Mouse (Mus musculus) E14TG2a.4 (cell line): ENCODE results near the gene Olfr539.

Experiments used
- H3K27me3 ChIP-seq: 2 replicates; pipeline ENCODE4 v1.6.1; 2014; ENCODE audit warnings: low read length, control low read depth; ENCODE audit not compliant: insufficient read depth
- H3K36me3 ChIP-seq: 2 replicates; pipeline ENCODE4 v1.6.1; 2014; ENCODE audit warnings: low read length, control low read depth; ENCODE audit not compliant: insufficient read depth
- H3K4me1 ChIP-seq: replicated peaks from 2 replicates; pipeline ENCODE4 v1.6.1; 2014; ENCODE audit warnings: low read depth, low read length, control low read depth
- H3K4me3 ChIP-seq: replicated peaks from 2 replicates; pipeline ENCODE4 v1.5.1; 2014; ENCODE audit warnings: mild to moderate bottlenecking, low read length
- H3K9me3 ChIP-seq: 2 replicates; pipeline ENCODE4 v1.6.1; 2014; ENCODE audit warnings: low read length, control low read depth
- CTCF ChIP-seq: conservative IDR thresholded peaks from 2 replicates; pipeline ENCODE4 v1.5.1; 2014; ENCODE audit warnings: low read length
- NANOG ChIP-seq: IDR thresholded peaks from 2 replicates; pipeline ENCODE4 v1.6.1; 2014; ENCODE audit warnings: borderline replicate concordance, low read length, mixed read lengths
- POU5F1 ChIP-seq: IDR thresholded peaks from 2 replicates; pipeline ENCODE4 v1.6.1; 2014; ENCODE audit warnings: low read length, borderline replicate concordance

Olfr539 gene

GRCm38 (mm10) chr7:140706348-140706747, 46.6 kb downstream of the Olfr539 start:
- no peaks in the 10 kb centered on the region for H3K4me1 ChIP-seq
- H3K27me3 ChIP-seq, result no peaks in the 10 kb centered on the region
- no peaks in the 10 kb centered on the region for H3K9me3 ChIP-seq
- no peak for TF ChIP-seq CTCF
- no peak for TF ChIP-seq POU5F1
- no peak for TF ChIP-seq NANOG
- H3K36me3 ChIP-seq, result no peaks in the 10 kb centered on the region
- no peak overlapping the region for H3K4me3 ChIP-seq

- H3K4me3 ChIP-seq, result no peak overlapping the region
- no peaks in the 10 kb centered on the region for H3K27me3 ChIP-seq
- no peaks in the 10 kb centered on the region for H3K36me3 ChIP-seq
- TF ChIP-seq NANOG (no peak), CTCF (no peak), POU5F1 (no peak)
- H3K9me3 ChIP-seq, result no peaks in the 10 kb centered on the region
- H3K4me1 ChIP-seq, result no peaks in the 10 kb centered on the region
Measured at GRCm38 (mm10) chr7:140707536-140708284, 48.0 kb downstream of the Olfr539 start.

DNA sequence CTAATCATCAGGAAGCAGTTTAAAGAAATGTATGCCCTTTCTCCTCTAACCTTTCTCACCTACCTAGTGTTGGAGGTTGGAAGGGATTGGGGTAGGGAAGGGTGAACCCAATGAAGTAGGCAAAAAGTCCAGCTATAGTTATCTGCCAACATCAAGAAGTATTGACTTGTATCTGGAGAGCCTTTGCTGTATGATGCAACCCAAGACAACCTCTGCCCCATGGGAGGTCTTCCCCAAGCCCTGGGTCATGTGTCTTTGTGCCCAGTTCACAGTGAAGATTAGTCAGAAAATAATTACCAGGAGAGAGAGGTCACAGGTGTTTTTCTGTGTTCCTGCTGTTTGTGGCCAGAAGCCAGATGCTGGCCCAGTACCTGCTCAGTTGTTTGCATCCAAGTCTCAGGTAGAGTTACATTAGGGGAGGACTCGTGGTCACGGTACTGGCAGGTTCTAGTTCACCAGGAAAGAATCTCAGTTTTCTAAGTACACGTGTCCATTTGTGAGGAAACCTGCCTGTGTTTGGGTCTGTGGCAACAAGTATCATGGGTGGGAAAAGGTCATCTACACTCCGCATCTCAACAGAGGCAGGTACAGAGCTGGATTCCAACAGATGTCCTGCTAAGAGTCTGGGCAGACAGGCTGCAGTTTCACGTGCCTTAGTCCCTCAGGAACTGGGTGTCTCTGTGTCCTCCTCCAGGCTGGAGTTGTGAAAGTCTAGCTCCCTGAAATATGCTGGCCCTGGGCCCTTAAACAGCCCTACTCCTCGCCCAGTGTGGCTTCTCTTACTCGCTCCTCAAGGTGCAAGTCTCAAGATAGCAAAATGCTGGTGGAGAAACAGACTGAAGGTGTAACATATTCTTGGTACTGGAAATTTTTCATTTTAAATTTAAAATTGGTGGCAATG, 57.7 kb downstream of the Olfr539 start:
- no peaks in the 10 kb centered on the region for H3K4me1 ChIP-seq
- H3K27me3 ChIP-seq, result no peaks in the 10 kb centered on the region
- no peaks in the 10 kb centered on the region for H3K36me3 ChIP-seq
- TF ChIP-seq POU5F1 (no peak), NANOG (no peak), CTCF (no peak)
- H3K9me3 ChIP-seq, result no peaks in the 10 kb centered on the region
- no peak overlapping the region for H3K4me3 ChIP-seq

GRCm38 (mm10) chr7:140721095-140721494, 61.4 kb downstream of the Olfr539 start:
- no peaks in the 10 kb centered on the region for H3K27me3 ChIP-seq
- TF ChIP-seq POU5F1, result no peak
- no peak for TF ChIP-seq CTCF
- TF ChIP-seq NANOG, result no peak
- H3K36me3 ChIP-seq, result no peaks in the 10 kb centered on the region
- H3K4me1 ChIP-seq, result no peaks in the 10 kb centered on the region
- no peak overlapping the region for H3K4me3 ChIP-seq
- no peaks in the 10 kb centered on the region for H3K9me3 ChIP-seq

DNA sequence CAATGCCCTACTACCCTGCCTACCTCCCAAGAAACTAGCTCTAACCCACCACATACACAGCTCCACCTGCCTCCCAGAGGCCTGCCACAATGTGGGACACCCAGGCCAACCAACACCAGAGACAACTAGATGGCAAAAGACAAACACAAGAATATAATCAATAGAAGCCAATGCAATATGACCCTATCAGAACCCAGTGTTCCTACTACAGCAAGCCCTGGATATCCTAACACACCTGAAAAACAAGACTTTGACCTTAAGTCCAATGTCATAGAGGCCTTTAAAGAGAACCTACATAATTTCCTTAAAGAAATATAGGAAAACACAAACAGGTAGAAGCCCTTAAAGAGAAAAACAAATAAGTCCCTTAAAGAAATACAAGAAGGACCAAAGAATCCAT, 65.8 kb downstream of the Olfr539 start:
- H3K36me3 ChIP-seq, result no peaks in the 10 kb centered on the region
- no peaks in the 10 kb centered on the region for H3K9me3 ChIP-seq
- no peak overlapping the region for H3K4me3 ChIP-seq
- H3K27me3 ChIP-seq, result no peaks in the 10 kb centered on the region
- TF ChIP-seq NANOG (no peak), POU5F1 (no peak)
- no peaks in the 10 kb centered on the region for H3K4me1 ChIP-seq
